24 mouse cellular contexts compared by ENCODE assay signal in genomic region chr13:108323317-108323716, GRCm38 (mm10). TPM values are rescaled to one million over a fixed set of nuclear protein-coding genes. Genes with fewer than 3 reads are reported as not detected.
"Had no signal": no experiment of that assay in that cellular context is flagged by ENCODE, and none has a peak within 500 bp of the region (broad histone marks: within the 10 kb centered on the region; RNA-seq: fewer than 3 reads in every experiment).

No protein-coding gene starts in this region.

- DNase-seq: gastrocnemius, postnatal 14 days; gastrocnemius, postnatal 36 days; heart, adult 18-20 months; heart, postnatal 10 days; heart, postnatal 4 days; left cerebral cortex, postnatal 4 days had no signal

- H3K27me3 ChIP-seq: hindbrain, embryonic 12.5 days; intestine, embryonic 15.5 days; kidney, embryonic 15.5 days; limb, embryonic 13.5 days; limb, embryonic 15.5 days; liver, embryonic 12.5 days had no signal

- H3K36me3 ChIP-seq: intestine, embryonic 15.5 days had no signal

- ATAC-seq: hindbrain, embryonic 16.5 days; inflammation-experienced regulatory T-cells, adult 6 months; intestine, embryonic 15.5 days; intestine, postnatal 0 days; liver, embryonic 12.5 days had no signal

- H3K4me1 ChIP-seq: heart, embryonic 10.5 days; heart, embryonic 12.5 days; hindbrain, embryonic 10.5 days; hindbrain, embryonic 12.5 days; intestine, embryonic 15.5 days; limb, embryonic 13.5 days; limb, embryonic 15.5 days had no signal

- H3K4me3 ChIP-seq: heart, embryonic 10.5 days; heart, embryonic 12.5 days; hindbrain, embryonic 10.5 days; hindbrain, embryonic 12.5 days; intestine, embryonic 15.5 days; kidney, embryonic 15.5 days; layer of hippocampus, adult 2 months; left cerebral cortex, adult 2 months; limb, embryonic 13.5 days; limb, embryonic 15.5 days; liver, embryonic 12.5 days had no signal

- H3K27ac ChIP-seq: heart, embryonic 10.5 days; hindbrain, embryonic 10.5 days; hindbrain, embryonic 12.5 days; hindbrain, embryonic 14.5 days; intestine, embryonic 15.5 days; layer of hippocampus, adult 2 months; left cerebral cortex, adult 2 months; limb, embryonic 13.5 days; limb, embryonic 15.5 days; liver, embryonic 12.5 days had no signal

RNA-seq across cellular contexts. Expression of gene Depdc1b, which starts 7.2 kb away (rescaled TPM):
- total RNA-seq: gastrocnemius, adult 18-20 months; gastrocnemius, adult 8-10 months had no signal
- polyA plus RNA-seq: liver, adult 2 months had no signal
